Mouse (Mus musculus): Measurements from ENCODE around the gene Derl2. TPM values are rescaled to one million over a fixed set of nuclear protein-coding genes. Genes with fewer than 3 reads are reported as not detected.

Gene Derl2
- polyA plus RNA-seq, 1 experiment from 2014 or later, result 34.7 TPM

DNA sequence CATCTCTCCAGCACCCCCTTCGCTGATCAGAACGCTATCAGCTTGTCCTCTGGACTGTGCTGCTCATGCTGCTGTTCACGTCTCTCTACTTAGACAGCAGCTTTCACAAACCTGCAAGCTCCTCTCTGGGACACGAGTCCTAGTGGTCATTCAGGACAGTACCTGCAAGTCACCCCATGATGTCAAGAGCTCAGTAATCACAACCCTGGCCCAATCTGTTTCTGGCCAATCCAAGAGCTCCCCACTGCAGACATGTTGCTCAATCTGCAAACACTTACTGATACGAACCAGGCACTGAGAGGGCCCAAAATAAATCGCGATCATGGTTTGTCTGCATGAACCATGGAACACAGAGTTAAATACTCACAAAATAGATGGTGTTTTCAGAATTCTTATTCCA, 6.9 kb downstream of the Derl2 start:
- H3K36me3 ChIP-seq, result peaks cover 51% of the 10 kb centered on the region
- 95% methylated on average over 7 of the region's 7 CpGs for WGBS

DNA sequence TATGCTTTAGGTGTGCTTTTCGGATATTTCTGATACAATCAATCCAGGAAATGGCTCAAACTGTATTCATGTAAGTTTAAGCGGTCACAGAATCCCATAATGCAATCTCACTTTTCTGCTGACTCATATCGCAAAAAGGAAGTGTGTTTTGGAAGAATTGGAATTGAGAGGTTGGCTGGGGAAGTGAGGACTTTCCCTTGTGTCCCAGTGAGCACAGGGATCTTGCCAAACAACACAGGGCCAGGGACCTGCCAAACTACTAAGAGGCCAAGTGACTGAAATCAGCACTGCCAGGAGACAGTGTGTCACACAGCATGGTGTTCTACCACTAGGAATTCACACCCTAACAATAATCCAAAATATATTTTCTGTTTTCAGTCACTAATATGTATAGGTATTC, 11.3 kb downstream of the Derl2 start:
- Histone ChIP-seq H3K36me3 (peaks cover 53% of the 10 kb centered on the region), H3K27me3 (no peaks in the 10 kb centered on the region), H3K4me1 (replicated peaks) (peaks cover 9% of the 10 kb centered on the region), H3K9me3 (no peaks in the 10 kb centered on the region), H3K9ac (no peak overlapping the region), H3K27ac (no peak overlapping the region), H3K4me3 (no peak overlapping the region), H3K4me2 (no peak overlapping the region)
- WGBS, result 97% methylated on average over 3 of the region's 3 CpGs
- no peak for ATAC-seq (ENCODE audit: low FRiP score)

More for the DNA sequence above, 6.9 kb downstream of the Derl2 start:
- no peak overlapping the region for H3K9ac ChIP-seq
- no peak for ATAC-seq (ENCODE audit: low FRiP score)
- H3K27me3 ChIP-seq, result no peaks in the 10 kb centered on the region
- H3K4me1 ChIP-seq (replicated peaks), result peaks cover 20% of the 10 kb centered on the region
- no peaks in the 10 kb centered on the region for H3K9me3 ChIP-seq
- no peak overlapping the region for H3K27ac ChIP-seq
- H3K4me3 ChIP-seq, result no peak overlapping the region
- H3K4me2 ChIP-seq, result no peak overlapping the region

DNA sequence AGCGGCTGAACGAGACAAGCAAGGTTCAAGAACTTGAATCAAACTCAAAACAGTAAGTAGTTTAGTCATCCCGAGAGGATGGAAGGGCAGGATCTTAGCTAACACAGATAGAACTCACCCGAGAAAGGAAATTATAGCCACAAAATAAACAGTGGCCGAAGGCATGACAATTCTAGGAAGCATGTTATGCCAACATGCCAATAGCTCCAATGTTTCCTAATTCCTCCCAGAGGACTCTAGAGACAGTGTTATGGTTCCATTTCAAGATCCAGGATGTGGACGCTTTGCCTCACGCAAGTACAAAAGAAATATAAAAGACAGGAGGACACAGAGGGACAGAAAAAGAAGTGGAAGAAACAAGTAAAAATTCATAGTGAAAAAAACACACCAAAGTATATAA, 11.8 kb downstream of the Derl2 start:
- Histone ChIP-seq H3K4me3 (no peak overlapping the region), H3K27ac (no peak overlapping the region), H3K9me3 (no peaks in the 10 kb centered on the region), H3K27me3 (no peaks in the 10 kb centered on the region), H3K4me2 (no peak overlapping the region), H3K36me3 (peaks cover 52% of the 10 kb centered on the region), H3K4me1 (replicated peaks) (peaks cover 14% of the 10 kb centered on the region), H3K9ac (peak overlapping the region; percentile 13; the same call in 1 of the 2 replicates)
- WGBS, result 94% methylated on average over 7 of the region's 7 CpGs
- no peak for ATAC-seq (ENCODE audit: low FRiP score)

DNA sequence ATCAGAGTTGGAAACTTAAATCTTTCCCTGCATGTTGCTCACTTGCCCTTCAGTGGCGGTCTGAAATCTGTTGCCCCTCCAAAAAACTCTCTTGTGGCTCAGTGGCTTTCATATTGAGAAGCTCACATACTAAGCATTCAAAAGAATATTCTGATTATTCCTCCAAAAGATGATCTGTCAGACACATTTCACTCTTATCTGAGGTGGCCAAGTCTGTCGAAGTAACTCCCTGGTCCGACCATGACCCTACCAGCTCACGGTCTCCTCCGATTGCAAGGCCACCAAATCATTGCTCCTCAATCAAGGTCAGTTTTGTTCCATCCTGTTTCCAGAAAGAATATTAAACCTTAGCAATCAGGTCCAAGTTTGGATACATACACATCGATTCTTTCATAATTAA, 12.6 kb downstream of the Derl2 start:
- Histone ChIP-seq H3K36me3 (peaks cover 44% of the 10 kb centered on the region), H3K4me3 (no peak overlapping the region), H3K4me1 (replicated peaks) (peaks cover 22% of the 10 kb centered on the region), H3K27ac (no peak overlapping the region), H3K27me3 (no peaks in the 10 kb centered on the region), H3K4me2 (no peak overlapping the region), H3K9ac (no peak overlapping the region), H3K9me3 (no peaks in the 10 kb centered on the region)
- no peak for ATAC-seq (ENCODE audit: low FRiP score)
- 95% methylated on average over 6 of the region's 6 CpGs for WGBS

DNA sequence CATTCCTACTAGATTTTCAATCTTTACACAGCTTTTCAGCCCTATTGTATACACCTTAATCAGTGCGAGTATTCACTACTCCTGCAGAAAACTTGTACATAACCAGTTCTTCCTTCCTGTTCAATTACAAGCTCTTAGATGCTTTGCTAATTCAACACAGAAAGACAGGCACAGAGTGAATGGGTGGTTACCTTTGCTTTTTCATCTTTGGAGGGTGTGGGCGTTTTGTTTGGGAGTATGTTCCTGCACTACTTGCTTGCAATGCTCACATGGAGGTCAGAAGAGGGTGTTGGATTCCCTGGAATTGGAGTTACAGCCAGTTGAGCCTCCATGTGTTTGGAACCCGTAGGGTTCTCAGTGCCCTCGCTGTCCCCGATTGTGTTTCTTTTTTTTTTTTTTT, 14.6 kb downstream of the Derl2 start:
- no peaks in the 10 kb centered on the region for H3K27me3 ChIP-seq
- peak overlapping the region; percentile 46; the same call in 1 of the 2 replicates for H3K9ac ChIP-seq
- H3K4me2 ChIP-seq, result peak overlapping the region; percentile 53
- ATAC-seq (ENCODE audit: low FRiP score), result no peak
- peaks cover 33% of the 10 kb centered on the region for H3K36me3 ChIP-seq
- H3K4me3 ChIP-seq, result peak overlapping the region; percentile 89
- 66% methylated on average over 5 of the region's 5 CpGs for WGBS
- no peaks in the 10 kb centered on the region for H3K9me3 ChIP-seq
- H3K27ac ChIP-seq, result peak overlapping the region; percentile 55; the same call in 1 of the 2 replicates
- peaks cover 28% of the 10 kb centered on the region for H3K4me1 ChIP-seq (replicated peaks)

GRCm38 (mm10) chr11:71004316-71004773, 15.3 kb downstream of the Derl2 start, which contains the start of gene Dhx33:
Gene Dhx33, minus strand, starts transcription at chr11:71004437.
- peaks cover 33% of the 10 kb centered on the region for H3K36me3 ChIP-seq
- H3K27me3 ChIP-seq, result no peaks in the 10 kb centered on the region
- peak within 1 kb of the TSS; percentile 80 for H3K27ac ChIP-seq
- ATAC-seq (ENCODE audit: low FRiP score), result peak; percentile 98
- H3K4me2 ChIP-seq, result peak within 1 kb of the TSS; percentile 84
- no peaks in the 10 kb centered on the region for H3K9me3 ChIP-seq
- peak within 1 kb of the TSS; percentile 87 for H3K9ac ChIP-seq
- H3K4me3 ChIP-seq, result peak within 1 kb of the TSS; percentile 89
- peaks cover 28% of the 10 kb centered on the region for H3K4me1 ChIP-seq (replicated peaks)
- WGBS, result under 1% methylated on average over 35 of the region's 35 CpGs

GRCm38 (mm10) chr11:71003611-71004315, 15.9 kb downstream of the Derl2 start:
- H3K9ac ChIP-seq, result peak overlapping the region; percentile 87
- peak overlapping the region; percentile 89 for H3K4me3 ChIP-seq
- WGBS, result under 1% methylated on average over 49 of the region's 49 CpGs
- H3K27ac ChIP-seq, result peak overlapping the region; percentile 80
- no peaks in the 10 kb centered on the region for H3K9me3 ChIP-seq
- peak; percentile 87 for ATAC-seq (ENCODE audit: low FRiP score)
- H3K36me3 ChIP-seq, result peaks cover 34% of the 10 kb centered on the region
- H3K4me2 ChIP-seq, result peak overlapping the region; percentile 84
- no peaks in the 10 kb centered on the region for H3K27me3 ChIP-seq
- H3K4me1 ChIP-seq (replicated peaks), result peaks cover 28% of the 10 kb centered on the region

DNA sequence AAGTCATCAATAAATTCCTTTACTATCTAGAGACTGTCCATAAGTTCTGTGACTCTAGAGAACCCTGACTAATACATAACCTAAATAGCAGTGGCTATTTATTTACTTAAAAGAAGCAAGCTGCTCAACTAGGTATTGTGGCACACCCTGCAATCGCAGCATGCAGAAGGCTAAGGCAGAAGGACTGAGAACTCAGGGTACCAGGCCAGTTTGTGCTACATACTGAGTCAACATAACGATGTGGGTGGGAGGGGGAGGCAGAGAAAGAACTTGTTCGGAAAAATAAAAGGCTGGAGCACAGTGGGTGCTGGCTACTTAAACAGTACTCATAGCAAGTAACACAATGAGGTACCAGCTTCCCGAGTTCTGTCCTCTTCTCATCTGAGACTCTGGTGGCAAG, 18.5 kb downstream of the Derl2 start:
- peaks cover 28% of the 10 kb centered on the region for H3K4me1 ChIP-seq (replicated peaks)
- H3K4me3 ChIP-seq, result no peak overlapping the region
- H3K4me2 ChIP-seq, result no peak overlapping the region
- no peak overlapping the region for H3K9ac ChIP-seq
- no peak overlapping the region for H3K27ac ChIP-seq
- no peaks in the 10 kb centered on the region for H3K27me3 ChIP-seq
- WGBS, result 94% methylated on average over 4 of the region's 4 CpGs
- H3K36me3 ChIP-seq, result peaks cover 38% of the 10 kb centered on the region
- H3K9me3 ChIP-seq, result no peaks in the 10 kb centered on the region
- no peak for ATAC-seq (ENCODE audit: low FRiP score)

DNA sequence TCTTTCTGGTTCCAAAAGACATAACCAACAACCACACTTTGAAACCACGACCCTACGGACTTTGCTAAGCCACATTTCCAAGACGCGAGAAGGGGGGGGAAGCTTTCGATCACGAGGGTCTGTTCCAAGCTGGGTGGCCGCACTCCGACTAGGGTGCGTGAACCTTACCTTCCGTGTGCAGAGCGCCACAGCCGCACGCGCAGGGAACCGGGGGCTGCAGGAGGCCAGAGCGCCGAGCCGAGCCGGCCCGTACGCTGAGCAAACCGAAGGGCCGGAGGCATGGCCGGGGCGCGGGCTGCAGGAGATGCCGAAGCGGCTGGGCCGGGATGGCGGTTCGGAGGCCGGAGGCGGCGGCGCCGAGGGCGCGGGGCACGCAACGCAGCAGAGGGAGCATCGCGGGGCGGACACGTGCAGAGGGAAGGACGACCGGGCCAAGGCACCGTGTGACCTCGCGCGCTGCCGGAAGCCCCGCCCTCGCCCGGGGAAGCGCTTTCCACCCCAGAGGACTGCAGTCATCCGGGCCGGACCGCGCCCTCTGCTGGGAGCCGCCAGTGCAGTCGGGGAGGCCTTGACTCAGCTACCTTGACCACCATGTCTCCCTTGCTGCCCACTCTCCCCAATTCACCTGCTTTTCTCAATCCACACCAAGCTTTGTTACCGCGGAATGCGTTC, 36.9 kb downstream of the Derl2 start, which contains the start of gene C1qbp:
Gene C1qbp, minus strand, starts transcription at position 470 of the 672 bp plus-strand sequence.
- Histone ChIP-seq H3K4me2 (peak within 1 kb of the TSS; percentile 67), H3K36me3 (peaks cover 71% of the 10 kb centered on the region), H3K4me1 (replicated peaks) (peaks cover 22% of the 10 kb centered on the region), H3K27me3 (no peaks in the 10 kb centered on the region), H3K27ac (peak within 1 kb of the TSS; percentile 56; the same call in 1 of the 2 replicates), H3K9ac (peak within 1 kb of the TSS; percentile 93), H3K4me3 (peak within 1 kb of the TSS; percentile 100), H3K9me3 (no peaks in the 10 kb centered on the region)
- ATAC-seq (ENCODE audit: low FRiP score), result peak; percentile 95
- WGBS, result under 1% methylated on average over 64 of the region's 64 CpGs

DNA sequence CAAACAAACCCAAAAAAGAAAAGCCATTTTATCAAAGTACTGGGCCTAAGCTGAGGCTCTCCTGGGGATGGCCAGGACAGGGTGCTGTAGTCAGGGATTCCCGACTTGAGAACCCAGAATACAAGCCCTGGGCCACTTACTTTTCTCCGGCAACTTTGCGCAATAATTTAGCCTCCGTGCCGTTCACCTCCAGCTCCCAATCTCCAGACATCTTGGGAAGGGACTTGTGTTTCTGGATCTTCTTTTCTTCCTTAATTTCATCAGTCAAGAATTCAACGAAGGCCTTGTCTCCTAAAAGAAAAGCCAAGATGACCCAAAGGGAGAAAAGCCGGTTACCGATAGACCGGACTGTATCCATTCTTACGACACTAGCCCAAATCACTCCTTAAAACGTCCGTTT, 37.6 kb downstream of the Derl2 start:
- 11% methylated on average over 12 of the region's 12 CpGs for WGBS
- peak overlapping the region; percentile 100 for H3K4me3 ChIP-seq
- peaks cover 71% of the 10 kb centered on the region for H3K36me3 ChIP-seq
- ATAC-seq (ENCODE audit: low FRiP score), result no peak
- H3K4me2 ChIP-seq, result peak overlapping the region; percentile 67
- peaks cover 22% of the 10 kb centered on the region for H3K4me1 ChIP-seq (replicated peaks)
- no peaks in the 10 kb centered on the region for H3K9me3 ChIP-seq
- H3K9ac ChIP-seq, result peak overlapping the region; percentile 93
- no peaks in the 10 kb centered on the region for H3K27me3 ChIP-seq
- H3K27ac ChIP-seq, result no peak overlapping the region

GRCm38 (mm10) chr11:70980751-70981510, 38.7 kb downstream of the Derl2 start:
- Histone ChIP-seq H3K27ac (no peak overlapping the region), H3K4me1 (replicated peaks) (peaks cover 22% of the 10 kb centered on the region), H3K36me3 (peaks cover 71% of the 10 kb centered on the region), H3K9me3 (no peaks in the 10 kb centered on the region), H3K27me3 (no peaks in the 10 kb centered on the region), H3K4me2 (no peak overlapping the region), H3K9ac (no peak overlapping the region), H3K4me3 (peak overlapping the region; percentile 100; the same call in 1 of the 2 replicates)
- WGBS, result 93% methylated on average over 14 of the region's 14 CpGs
- ATAC-seq (ENCODE audit: low FRiP score), result no peak

- Histone ChIP-seq H3K4me3 (no peak overlapping the region), H3K4me2 (no peak overlapping the region), H3K9me3 (no peaks in the 10 kb centered on the region), H3K9ac (no peak overlapping the region), H3K27ac (no peak overlapping the region), H3K4me1 (replicated peaks) (peaks cover 22% of the 10 kb centered on the region), H3K27me3 (no peaks in the 10 kb centered on the region), H3K36me3 (peaks cover 70% of the 10 kb centered on the region)
- ATAC-seq (ENCODE audit: low FRiP score), result no peak
- 87% methylated on average over 6 of the region's 6 CpGs for WGBS
Observed at GRCm38 (mm10) chr11:70980232-70980631, 39.4 kb downstream of the Derl2 start.
